Mouse (Mus musculus) heart, embryonic 12.5 days (tissue): ENCODE measurements at regions not wholly inside any gene's neighbourhood (a gene's known extent, or its start where the extent isn't known, plus 50 kb on each side); places are given as distances from the start of the nearest gene placed in this dataset.
A peak's percentile ranks its signal among the peaks of the same experiment; 100 is the strongest.

Experiments
- ATAC-seq: fragments of 200-750 bp; cut with Nextera tagmentation; 2 replicates; pipeline ENCODE4 v1.8.0; 2017; ENCODE audit warnings: moderate TSS enrichment, moderate library complexity; ENCODE audit not compliant: insufficient number of reproducible peaks, low FRiP score
- H3K27ac ChIP-seq: fragments of 300-500 bp; sonication (generic); 2 replicates; pipeline ENCODE4 v1.5.1; 2016; ENCODE audit warnings: mild to moderate bottlenecking, moderate library complexity; ENCODE audit not compliant: poor library complexity, severe bottlenecking
- H3K27me3 ChIP-seq: fragments of 300-500 bp; sonication (generic); replicated peaks from 2 replicates; pipeline ENCODE4 v1.6.1; 2016; ENCODE audit warnings: mild to moderate bottlenecking, moderate library complexity
- H3K36me3 ChIP-seq: fragments of 300-500 bp; sonication (generic); 2 replicates; pipeline ENCODE4 v1.6.1; 2016; ENCODE audit warnings: mild to moderate bottlenecking, moderate library complexity
- H3K4me1 ChIP-seq: fragments of 300-500 bp; sonication (generic); replicated peaks from 2 replicates; pipeline ENCODE4 v1.6.1; 2016; ENCODE audit warnings: mild to moderate bottlenecking
- H3K4me2 ChIP-seq: fragments of 300-500 bp; sonication (generic); 2 replicates; pipeline ENCODE4 v1.6.1; 2016; ENCODE audit warnings: mild to moderate bottlenecking, moderate library complexity
- H3K4me3 ChIP-seq: fragments of 300-500 bp; sonication (generic); 2 replicates; pipeline ENCODE4 v1.5.1; 2016; ENCODE audit warnings: mild to moderate bottlenecking
- H3K9ac ChIP-seq: fragments of 300-500 bp; sonication (generic); 2 replicates; pipeline ENCODE4 v1.6.1; 2016; ENCODE audit warnings: mild to moderate bottlenecking, moderate library complexity
- H3K9me3 ChIP-seq: fragments of 300-500 bp; sonication (generic); replicated peaks from 2 replicates; pipeline ENCODE4 v1.6.1; 2016; ENCODE audit warnings: mild to moderate bottlenecking, moderate library complexity
- WGBS: fragments of 180-500 bp; shearing (Covaris S2); methylation state at CpG from one replicate; pipeline ENCODE4 v1.1.7; 2016; 5-methylcytosine and 5-hydroxymethylcytosine counted together

- no peaks in the 10 kb centered on the region for H3K36me3 ChIP-seq
- H3K9ac ChIP-seq: no peak overlapping the region
- H3K4me2 ChIP-seq: peak overlapping the region; percentile 58
- no peaks in the 10 kb centered on the region for H3K27me3 ChIP-seq
- 32% methylated on average over 16 of the region's 16 CpGs for WGBS
- no peak overlapping the region for H3K4me3 ChIP-seq
- no peaks in the 10 kb centered on the region for H3K9me3 ChIP-seq
- peaks cover 15% of the 10 kb centered on the region for H3K4me1 ChIP-seq
- ATAC-seq: peak; percentile 45; the same call in 1 of the 2 replicates
- H3K27ac ChIP-seq: no peak overlapping the region
Observed at GRCm38 (mm10) chr14:79822453-79823117, 51.5 kb upstream of the Pcdh8 start.

- H3K27ac ChIP-seq: no peak overlapping the region
- H3K4me1 ChIP-seq: peaks cover 15% of the 10 kb centered on the region
- ATAC-seq: no peak
- H3K4me3 ChIP-seq: no peak overlapping the region
- no peaks in the 10 kb centered on the region for H3K9me3 ChIP-seq
- H3K27me3 ChIP-seq: no peaks in the 10 kb centered on the region
- WGBS: 74% methylated on average over 5 of the region's 5 CpGs
- no peaks in the 10 kb centered on the region for H3K36me3 ChIP-seq
- no peak overlapping the region for H3K4me2 ChIP-seq
- no peak overlapping the region for H3K9ac ChIP-seq
Observed at GRCm38 (mm10) chr14:79822011-79822435, 50.9 kb upstream of the Pcdh8 start.

GRCm38 (mm10) chr14:79821352-79822010, 50.4 kb upstream of the Pcdh8 start:
- H3K36me3 ChIP-seq: no peaks in the 10 kb centered on the region
- H3K27me3 ChIP-seq: no peaks in the 10 kb centered on the region
- H3K4me2 ChIP-seq: no peak overlapping the region
- no peak overlapping the region for H3K9ac ChIP-seq
- ATAC-seq: no peak
- WGBS: 79% methylated on average over 5 of the region's 5 CpGs
- peaks cover 15% of the 10 kb centered on the region for H3K4me1 ChIP-seq
- H3K9me3 ChIP-seq: no peaks in the 10 kb centered on the region
- H3K27ac ChIP-seq: no peak overlapping the region
- no peak overlapping the region for H3K4me3 ChIP-seq
